Mouse (Mus musculus): Measurements from ENCODE around the gene Gm10424.
"Not testable (repeated sequence)": the region's sequence is repeated elsewhere in the genome, so short reads cannot be mapped to it uniquely, and the experiment has no call there.

GRCm38 (mm10) chr5:95305611-95306010, 33.0 kb upstream of the Gm10424 start, which contains the start of gene Gm3259:
- not testable (repeated sequence) for TF ChIP-seq CTCF (IDR thresholded peaks at IDR 0.05; ENCODE audit: control insufficient read depth, insufficient read depth, low read length); POLR2A (IDR thresholded peaks at IDR 0.05; ENCODE audit: borderline replicate concordance, control insufficient read depth, low read depth, low read length)
